Mouse (Mus musculus) cortical plate, adult 2 months (tissue): Measurements from ENCODE around the gene 9930022D16Rik. TPM values are rescaled to one million over a fixed set of nuclear protein-coding genes. Genes with fewer than 3 reads are reported as not detected.

ENCODE experiments used
- H3K27ac ChIP-seq: fragments of 200-500 bp; 2 replicates; pipeline ENCODE4 v1.5.1; 2012; ENCODE audit warnings: low read length, control low read depth, inconsistent platforms; ENCODE audit not compliant: insufficient read depth
- H3K4me1 ChIP-seq: fragments of 200-500 bp; 2 replicates; pipeline ENCODE4 v1.6.1; 2011; ENCODE audit warnings: low read length; ENCODE audit not compliant: control insufficient read depth, insufficient read depth
- H3K4me3 ChIP-seq: fragments of 200-500 bp; 2 replicates; pipeline ENCODE4 v1.5.1; 2011; ENCODE audit warnings: mild to moderate bottlenecking, low read length, control low read depth; ENCODE audit not compliant: insufficient read depth
- CTCF ChIP-seq: fragments of 200-500 bp; IDR thresholded peaks from 2 replicates; pipeline ENCODE4 v1.5.1; 2011; ENCODE audit warnings: mild to moderate bottlenecking, control low read depth, low read length; ENCODE audit not compliant: insufficient read depth; ENCODE audit errors: extremely low read depth
- POLR2A ChIP-seq: fragments of 200-500 bp; IDR thresholded peaks from 2 replicates; pipeline ENCODE4 v1.6.1; 2011; ENCODE audit warnings: mild to moderate bottlenecking, low read length, control low read depth; ENCODE audit not compliant: insufficient read depth; ENCODE audit errors: extremely low read depth
- polyA plus RNA-seq: library from polyadenylated mRNA; depleted of rRNA; stranded (reverse); fragments of >200 nt; gene quantifications from 2 replicates; pipeline ENCODE4 v1.2.3, GENCODE M21; 2012; rRNA removed

Gene 9930022D16Rik
- 0.04 and 0.06 TPM in 2 replicates for polyA plus RNA-seq

- TF ChIP-seq POLR2A (no peak), CTCF (no peak)
- H3K4me1 ChIP-seq, result no peaks in the 10 kb centered on the region
- H3K27ac ChIP-seq, result no peak within 1 kb of the TSS
- no peak within 1 kb of the TSS for H3K4me3 ChIP-seq
These were observed at the start of gene 9930022D16Rik for GRCm38 (mm10) chr11:109413617-109414016. Gene 9930022D16Rik (plus strand): TSS chr11:109413917.

DNA sequence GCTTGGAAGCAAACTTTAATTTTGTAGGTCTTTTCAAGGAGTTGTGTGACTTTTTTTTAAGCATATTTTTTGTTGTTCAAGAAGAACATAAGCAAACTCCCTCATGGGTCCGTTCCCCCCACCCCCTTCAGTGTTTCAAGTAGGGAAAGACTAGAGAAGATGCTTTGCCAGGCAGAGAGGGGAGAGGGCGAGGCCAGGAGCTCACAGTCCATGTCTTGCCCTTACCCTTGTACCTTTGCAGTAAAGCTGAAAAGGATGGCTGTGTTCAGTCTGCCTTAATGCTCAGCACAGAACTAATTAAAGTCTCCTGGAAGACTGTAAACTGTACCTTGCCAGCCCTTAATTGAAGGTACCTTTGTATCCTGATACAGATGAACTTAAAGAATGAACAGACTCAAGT lies 49.4 kb upstream of the 9930022D16Rik start:
- Histone ChIP-seq H3K4me3 (peak overlapping the region; percentile 18; the same call in 1 of the 2 replicates), H3K27ac (no peak overlapping the region), H3K4me1 (peaks cover 18% of the 10 kb centered on the region)
- TF ChIP-seq CTCF, result no peak
- no peak for TF ChIP-seq POLR2A

DNA sequence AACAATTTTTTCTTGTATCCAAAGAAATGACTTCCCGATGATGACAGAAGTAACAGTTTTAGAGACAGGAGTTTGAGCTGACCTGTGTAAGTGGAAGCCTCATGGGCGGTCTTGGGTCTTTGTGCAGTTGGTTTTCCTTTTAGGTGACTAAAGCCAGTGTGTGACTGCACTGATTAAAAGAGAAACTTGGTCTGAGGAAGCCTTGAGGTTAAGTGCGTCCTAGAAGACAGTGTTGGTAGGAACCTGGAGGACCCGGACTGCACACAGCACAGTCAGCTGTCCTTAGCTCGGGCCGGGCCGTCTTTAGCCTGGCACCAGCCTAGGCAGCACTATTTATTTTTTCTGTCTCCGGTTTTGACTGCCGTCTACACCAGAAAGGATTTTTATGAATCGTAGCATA lies 48.8 kb upstream of the 9930022D16Rik start:
- peaks cover 18% of the 10 kb centered on the region for H3K4me1 ChIP-seq

DNA sequence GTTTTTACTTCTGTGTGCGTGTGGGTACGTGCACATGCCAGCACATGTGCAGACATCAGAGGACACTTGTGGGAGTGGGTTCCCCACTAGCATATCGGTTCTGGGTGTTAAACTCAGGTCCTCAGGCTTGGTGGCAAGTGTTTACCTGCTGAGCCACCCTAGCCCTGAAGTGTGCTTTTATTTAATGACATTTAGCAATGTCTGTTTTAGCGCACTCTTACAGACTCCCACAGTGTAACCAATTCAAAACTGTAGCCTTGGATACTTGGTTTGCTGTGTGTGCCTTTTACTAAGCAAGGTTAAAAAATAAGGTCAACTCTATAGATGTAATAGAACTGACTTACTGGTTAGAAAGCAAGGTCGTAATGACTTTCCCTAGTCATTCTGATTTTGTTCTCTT lies 47.9 kb upstream of the 9930022D16Rik start:
- Histone ChIP-seq H3K4me3 (peak overlapping the region; percentile 30), H3K4me1 (peaks cover 19% of the 10 kb centered on the region), H3K27ac (no peak overlapping the region)
- TF ChIP-seq CTCF (no peak), POLR2A (no peak)

More for the DNA sequence above, 48.8 kb upstream of the 9930022D16Rik start:
- TF ChIP-seq CTCF (no peak), POLR2A (no peak)
- H3K27ac ChIP-seq, result no peak overlapping the region
- peak overlapping the region; percentile 5; the same call in 1 of the 2 replicates for H3K4me3 ChIP-seq

- no peak for TF ChIP-seq CTCF
- TF ChIP-seq POLR2A, result no peak
- peak overlapping the region; percentile 17; the same call in 1 of the 2 replicates for H3K4me3 ChIP-seq
- no peak overlapping the region for H3K27ac ChIP-seq
- peaks cover 9% of the 10 kb centered on the region for H3K4me1 ChIP-seq
These were observed 46.7 kb upstream of the 9930022D16Rik start for GRCm38 (mm10) chr11:109366802-109367579.

GRCm38 (mm10) chr11:109369026-109369637 lies 44.6 kb upstream of the 9930022D16Rik start:
- peaks cover 9% of the 10 kb centered on the region for H3K4me1 ChIP-seq
- 0 out of 2 replicates have a peak overlapping the region, but pooled peaks have one; percentile 33 for H3K27ac ChIP-seq
- TF ChIP-seq POLR2A, result no peak
- TF ChIP-seq CTCF, result no peak
- H3K4me3 ChIP-seq, result no peak overlapping the region

DNA sequence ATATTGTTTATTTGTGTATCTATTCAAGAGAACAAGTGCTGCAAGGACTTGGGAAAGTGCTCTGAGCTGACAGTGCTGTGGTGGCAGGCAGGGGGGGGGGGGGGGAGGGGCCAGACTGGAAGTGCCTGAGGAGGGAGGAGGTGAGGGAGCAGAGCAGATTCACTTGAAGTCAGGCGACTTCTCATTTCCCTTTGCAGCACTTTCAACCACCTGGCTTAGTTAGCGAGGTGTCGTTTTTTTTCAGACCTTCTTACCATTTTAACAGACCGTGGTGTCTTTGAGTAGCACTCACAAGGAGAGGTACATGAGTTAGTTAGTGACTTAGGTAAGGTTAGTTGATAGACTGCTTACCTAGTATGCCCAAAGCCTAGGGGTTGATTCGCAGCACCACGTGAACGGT lies 38.3 kb upstream of the 9930022D16Rik start:
- TF ChIP-seq CTCF, result no peak
- TF ChIP-seq POLR2A, result no peak
- peaks cover 6% of the 10 kb centered on the region for H3K4me1 ChIP-seq

GRCm38 (mm10) chr11:109376484-109377143 lies 37.1 kb upstream of the 9930022D16Rik start:
- TF ChIP-seq CTCF (no peak), POLR2A (no peak)
- Histone ChIP-seq H3K4me1 (peaks cover 6% of the 10 kb centered on the region), H3K27ac (no peak overlapping the region), H3K4me3 (no peak overlapping the region)

More for the DNA sequence above, 38.3 kb upstream of the 9930022D16Rik start:
- Histone ChIP-seq H3K4me3 (no peak overlapping the region), H3K27ac (no peak overlapping the region)

DNA sequence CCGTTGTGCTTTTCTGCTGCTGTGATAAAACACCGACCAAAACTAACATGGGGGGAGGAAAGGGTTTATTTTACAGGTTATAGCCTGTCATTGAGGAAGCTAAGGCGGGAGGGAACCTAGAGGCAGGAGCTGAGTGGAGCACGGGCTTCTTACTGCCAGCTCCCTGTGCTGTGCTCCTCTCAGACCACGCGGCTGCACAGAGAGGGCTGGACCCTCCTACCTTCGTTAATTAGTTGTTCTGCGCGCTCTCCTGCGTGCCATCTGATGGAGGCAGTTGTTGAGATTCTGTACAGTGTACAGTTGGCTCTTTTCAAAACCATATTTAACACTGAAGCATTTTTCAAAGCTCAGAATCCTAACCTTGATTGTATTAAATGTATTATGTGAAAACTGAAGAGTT lies 36.2 kb upstream of the 9930022D16Rik start:
- H3K4me1 ChIP-seq, result peaks cover 6% of the 10 kb centered on the region
- H3K27ac ChIP-seq, result no peak overlapping the region
- no peak overlapping the region for H3K4me3 ChIP-seq
- TF ChIP-seq POLR2A, result no peak
- no peak for TF ChIP-seq CTCF

GRCm38 (mm10) chr11:109378051-109378450 lies 35.7 kb upstream of the 9930022D16Rik start:
- Histone ChIP-seq H3K27ac (no peak overlapping the region), H3K4me3 (no peak overlapping the region), H3K4me1 (peaks cover 6% of the 10 kb centered on the region)
- TF ChIP-seq POLR2A (no peak), CTCF (no peak)
